Mouse (Mus musculus): ENCODE results near the gene Mindy4. TPM values are rescaled to one million over a fixed set of nuclear protein-coding genes. Genes with fewer than 3 reads are reported as not detected.
A peak's percentile ranks its signal among the peaks of the same experiment; 100 is the strongest.

Mindy4 gene
- polyA plus RNA-seq, 1 experiment from 2014 or later, result 15.2 TPM

- Histone ChIP-seq H3K4me1 (peaks cover 14% of the 10 kb centered on the region), H3K9ac (no peak overlapping the region), H3K4me2 (no peak overlapping the region), H3K4me3 (no peak overlapping the region), H3K27ac (peak overlapping the region; percentile 3; the same call in 1 of the 2 replicates), H3K9me3 (no peaks in the 10 kb centered on the region), H3K36me3 (0 out of 2 replicates have a peak, but pooled peaks cover 6% of the 10 kb centered on the region), H3K27me3 (no peaks in the 10 kb centered on the region)
- no peak for ATAC-seq (ENCODE audit: insufficient number of reproducible peaks, low FRiP score, low TSS enrichment, low read depth)
- WGBS, result 88% methylated on average over 9 of the region's 9 CpGs
Observed at GRCm38 (mm10) chr6:55240591-55241260, 37.5 kb downstream of the Mindy4 start.

DNA sequence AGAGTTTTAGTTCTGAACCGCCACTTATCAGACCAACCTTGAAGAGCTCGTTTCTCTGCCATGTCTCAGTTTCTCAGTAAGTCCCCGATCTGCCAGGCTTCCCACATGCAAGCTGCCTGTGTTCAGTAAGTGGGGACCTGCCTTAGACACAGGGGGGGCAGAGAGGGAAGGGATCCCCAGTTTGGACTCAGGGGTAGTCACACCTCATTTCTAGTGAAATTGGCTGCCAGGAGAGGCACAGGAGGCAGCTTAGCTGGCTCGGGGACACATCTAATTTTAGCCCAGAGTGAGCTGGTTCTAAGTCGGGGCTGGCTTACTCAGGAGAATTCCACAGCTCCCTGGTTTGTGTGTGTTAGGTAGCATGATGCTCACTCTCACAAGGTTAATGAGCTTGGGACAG, 38.3 kb downstream of the Mindy4 start:
- Histone ChIP-seq H3K27ac (peak overlapping the region; percentile 80), H3K9me3 (no peaks in the 10 kb centered on the region), H3K36me3 (0 out of 2 replicates have a peak, but pooled peaks cover 6% of the 10 kb centered on the region), H3K27me3 (no peaks in the 10 kb centered on the region), H3K4me3 (no peak overlapping the region), H3K4me2 (no peak overlapping the region), H3K9ac (no peak overlapping the region), H3K4me1 (peaks cover 14% of the 10 kb centered on the region)
- ATAC-seq (ENCODE audit: insufficient number of reproducible peaks, low FRiP score, low TSS enrichment, low read depth), result peak; percentile 62; the same call in 1 of the 2 replicates
- 36% methylated on average over 5 of the region's 5 CpGs for WGBS

GRCm38 (mm10) chr6:55245680-55246079, 42.5 kb downstream of the Mindy4 start:
- H3K9ac ChIP-seq, result no peak overlapping the region
- H3K4me2 ChIP-seq, result no peak overlapping the region
- WGBS, result 80% methylated on average over 8 of the region's 8 CpGs
- no peak overlapping the region for H3K4me3 ChIP-seq
- H3K36me3 ChIP-seq, result 0 out of 2 replicates have a peak, but pooled peaks cover 6% of the 10 kb centered on the region
- no peak overlapping the region for H3K27ac ChIP-seq
- no peaks in the 10 kb centered on the region for H3K27me3 ChIP-seq
- no peaks in the 10 kb centered on the region for H3K9me3 ChIP-seq
- peaks cover 8% of the 10 kb centered on the region for H3K4me1 ChIP-seq
- ATAC-seq (ENCODE audit: insufficient number of reproducible peaks, low FRiP score, low TSS enrichment, low read depth), result no peak

- H3K36me3 ChIP-seq, result 0 out of 2 replicates have a peak, but pooled peaks cover 6% of the 10 kb centered on the region
- 81% methylated on average over 7 of the region's 7 CpGs for WGBS
- no peaks in the 10 kb centered on the region for H3K9me3 ChIP-seq
- H3K4me3 ChIP-seq, result no peak overlapping the region
- ATAC-seq (ENCODE audit: insufficient number of reproducible peaks, low FRiP score, low TSS enrichment, low read depth), result no peak
- peaks cover 8% of the 10 kb centered on the region for H3K4me1 ChIP-seq
- H3K4me2 ChIP-seq, result no peak overlapping the region
- H3K9ac ChIP-seq, result no peak overlapping the region
- no peak overlapping the region for H3K27ac ChIP-seq
- H3K27me3 ChIP-seq, result no peaks in the 10 kb centered on the region
Observed at GRCm38 (mm10) chr6:55246441-55246840, 43.3 kb downstream of the Mindy4 start.

- 0 out of 2 replicates have a peak, but pooled peaks cover 6% of the 10 kb centered on the region for H3K36me3 ChIP-seq
- H3K27ac ChIP-seq, result no peak overlapping the region
- H3K9me3 ChIP-seq, result no peaks in the 10 kb centered on the region
- 86% methylated on average over 12 of the region's 12 CpGs for WGBS
- H3K4me1 ChIP-seq, result peaks cover 8% of the 10 kb centered on the region; the same call in 1 of the 2 replicates
- H3K4me3 ChIP-seq, result no peak overlapping the region
- no peak overlapping the region for H3K9ac ChIP-seq
- no peak for ATAC-seq (ENCODE audit: insufficient number of reproducible peaks, low FRiP score, low TSS enrichment, low read depth)
- no peak overlapping the region for H3K4me2 ChIP-seq
- no peaks in the 10 kb centered on the region for H3K27me3 ChIP-seq
Observed at GRCm38 (mm10) chr6:55246911-55247438, 43.8 kb downstream of the Mindy4 start.

- Histone ChIP-seq H3K9ac (no peak overlapping the region), H3K27ac (no peak overlapping the region), H3K4me3 (no peak overlapping the region), H3K4me1 (0 out of 2 replicates have a peak, but pooled peaks cover 6% of the 10 kb centered on the region), H3K4me2 (no peak overlapping the region), H3K9me3 (no peaks in the 10 kb centered on the region), H3K27me3 (no peaks in the 10 kb centered on the region), H3K36me3 (0 out of 2 replicates have a peak, but pooled peaks cover 5% of the 10 kb centered on the region)
- WGBS, result 91% methylated on average over 9 of the region's 9 CpGs
- ATAC-seq (ENCODE audit: insufficient number of reproducible peaks, low FRiP score, low TSS enrichment, low read depth), result no peak
Observed at GRCm38 (mm10) chr6:55249263-55249662, 46.1 kb downstream of the Mindy4 start.

- H3K4me1 ChIP-seq, result 0 out of 2 replicates have a peak, but pooled peaks cover 6% of the 10 kb centered on the region
- no peaks in the 10 kb centered on the region for H3K27me3 ChIP-seq
- H3K4me2 ChIP-seq, result no peak overlapping the region
- WGBS, result 65% methylated on average over 11 of the region's 11 CpGs
- no peak overlapping the region; the same call in 1 of the 2 replicates for H3K27ac ChIP-seq
- no peaks in the 10 kb centered on the region for H3K36me3 ChIP-seq
- H3K4me3 ChIP-seq, result no peak overlapping the region
- ATAC-seq (ENCODE audit: insufficient number of reproducible peaks, low FRiP score, low TSS enrichment, low read depth), result no peak
- no peaks in the 10 kb centered on the region for H3K9me3 ChIP-seq
- H3K9ac ChIP-seq, result no peak overlapping the region
Observed at GRCm38 (mm10) chr6:55250809-55251208, 47.6 kb downstream of the Mindy4 start.

- H3K9ac ChIP-seq, result no peak overlapping the region
- WGBS, result 47% methylated on average over 7 of the region's 7 CpGs
- no peak overlapping the region for H3K4me3 ChIP-seq
- H3K9me3 ChIP-seq, result no peaks in the 10 kb centered on the region
- ATAC-seq (ENCODE audit: insufficient number of reproducible peaks, low FRiP score, low TSS enrichment, low read depth), result no peak
- no peaks in the 10 kb centered on the region for H3K27me3 ChIP-seq
- 0 out of 2 replicates have a peak, but pooled peaks cover 6% of the 10 kb centered on the region for H3K4me1 ChIP-seq
- no peaks in the 10 kb centered on the region for H3K36me3 ChIP-seq
- no peak overlapping the region for H3K4me2 ChIP-seq
- peak overlapping the region; percentile 27; the same call in 1 of the 2 replicates for H3K27ac ChIP-seq
Observed at GRCm38 (mm10) chr6:55251596-55251995, 48.4 kb downstream of the Mindy4 start.

GRCm38 (mm10) chr6:55252731-55253247, 49.6 kb downstream of the Mindy4 start:
- Histone ChIP-seq H3K9me3 (no peaks in the 10 kb centered on the region), H3K27ac (no peak overlapping the region), H3K36me3 (no peaks in the 10 kb centered on the region), H3K4me1 (0 out of 2 replicates have a peak, but pooled peaks cover 8% of the 10 kb centered on the region), H3K9ac (no peak overlapping the region), H3K27me3 (no peaks in the 10 kb centered on the region), H3K4me3 (no peak overlapping the region), H3K4me2 (no peak overlapping the region)
- WGBS, result 88% methylated on average over 8 of the region's 8 CpGs
- no peak for ATAC-seq (ENCODE audit: insufficient number of reproducible peaks, low FRiP score, low TSS enrichment, low read depth)

DNA sequence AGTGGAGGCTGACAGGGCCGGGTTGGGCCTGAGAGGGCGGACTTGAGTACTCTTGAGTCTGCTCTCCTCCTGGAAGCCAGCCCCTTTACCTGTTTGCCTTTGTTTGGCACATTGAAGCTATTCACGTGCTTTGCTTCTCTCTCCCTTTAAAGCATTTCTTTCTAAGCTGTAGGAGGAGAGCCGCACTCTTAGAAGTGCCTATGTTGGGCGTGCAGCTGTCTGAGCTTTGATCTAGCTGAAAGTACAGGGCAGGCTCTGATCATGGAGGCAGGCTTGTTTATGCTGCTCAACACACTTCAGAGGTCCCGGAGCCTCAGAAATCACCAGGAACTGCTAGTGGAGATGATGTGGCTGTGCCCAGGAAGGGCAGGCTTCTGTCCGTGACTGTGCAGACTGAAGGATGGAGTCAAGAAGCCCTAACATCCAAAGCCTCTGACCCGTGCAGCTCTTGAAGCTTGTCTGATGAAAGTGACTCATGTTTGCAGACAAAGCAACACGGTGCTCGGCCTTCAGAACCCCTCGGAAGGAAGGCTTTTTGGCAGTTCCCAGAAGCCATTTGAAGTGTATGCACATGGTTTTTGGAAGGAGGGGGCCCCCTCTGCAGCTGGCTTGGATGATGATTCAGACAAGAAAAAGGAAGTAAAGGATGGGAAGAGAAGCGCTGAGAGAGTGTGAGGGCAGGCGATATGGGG, 53.5 kb downstream of the Mindy4 start:
- 69% methylated on average over 13 of the region's 13 CpGs for WGBS
- H3K4me2 ChIP-seq, result no peak overlapping the region
- no peak overlapping the region for H3K9ac ChIP-seq
- no peaks in the 10 kb centered on the region for H3K36me3 ChIP-seq
- no peaks in the 10 kb centered on the region for H3K27me3 ChIP-seq
- peak overlapping the region; percentile 73 for H3K27ac ChIP-seq
- no peak for ATAC-seq (ENCODE audit: insufficient number of reproducible peaks, low FRiP score, low TSS enrichment, low read depth)
- H3K9me3 ChIP-seq, result no peaks in the 10 kb centered on the region
- H3K4me3 ChIP-seq, result no peak overlapping the region
- H3K4me1 ChIP-seq, result peaks cover 40% of the 10 kb centered on the region

DNA sequence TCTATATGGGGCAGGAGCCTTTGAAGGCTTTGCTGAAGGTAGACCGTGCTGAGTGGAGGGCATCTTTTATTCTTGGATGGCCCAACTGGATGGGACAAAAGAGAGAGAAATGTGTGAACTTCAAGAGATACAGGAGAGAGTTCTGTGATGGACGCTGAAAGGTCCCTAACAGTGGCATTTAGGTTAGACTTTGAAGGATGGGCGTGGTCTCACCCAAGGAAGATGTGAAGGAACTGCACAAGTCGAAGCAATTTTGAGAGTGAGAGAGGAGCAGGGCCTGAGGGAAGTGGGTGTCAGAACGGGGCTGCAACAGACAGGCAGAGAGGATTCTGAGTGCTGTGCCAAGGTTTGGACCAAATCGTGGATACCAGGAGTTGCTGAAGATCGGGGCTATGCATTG, 54.1 kb downstream of the Mindy4 start:
- WGBS, result 81% methylated on average over 7 of the region's 7 CpGs
- no peaks in the 10 kb centered on the region for H3K36me3 ChIP-seq
- peaks cover 42% of the 10 kb centered on the region for H3K4me1 ChIP-seq
- H3K9me3 ChIP-seq, result no peaks in the 10 kb centered on the region
- no peak overlapping the region for H3K9ac ChIP-seq
- H3K4me3 ChIP-seq, result no peak overlapping the region
- no peaks in the 10 kb centered on the region for H3K27me3 ChIP-seq
- peak overlapping the region; percentile 73; the same call in 1 of the 2 replicates for H3K27ac ChIP-seq
- H3K4me2 ChIP-seq, result no peak overlapping the region
- ATAC-seq (ENCODE audit: insufficient number of reproducible peaks, low FRiP score, low TSS enrichment, low read depth), result no peak

All from limb, embryonic 15.5 days (tissue).